Mouse (Mus musculus): ENCODE data around the gene Atm. TPM values are rescaled to one million over a fixed set of nuclear protein-coding genes. Genes with fewer than 3 reads are reported as not detected.

The Atm gene
- polyA plus RNA-seq (2015; fragmentation: Nextera tagmentation; extraction: Ambion mirVana) = 11.7 and 12.9 TPM in 2 replicates

DNA sequence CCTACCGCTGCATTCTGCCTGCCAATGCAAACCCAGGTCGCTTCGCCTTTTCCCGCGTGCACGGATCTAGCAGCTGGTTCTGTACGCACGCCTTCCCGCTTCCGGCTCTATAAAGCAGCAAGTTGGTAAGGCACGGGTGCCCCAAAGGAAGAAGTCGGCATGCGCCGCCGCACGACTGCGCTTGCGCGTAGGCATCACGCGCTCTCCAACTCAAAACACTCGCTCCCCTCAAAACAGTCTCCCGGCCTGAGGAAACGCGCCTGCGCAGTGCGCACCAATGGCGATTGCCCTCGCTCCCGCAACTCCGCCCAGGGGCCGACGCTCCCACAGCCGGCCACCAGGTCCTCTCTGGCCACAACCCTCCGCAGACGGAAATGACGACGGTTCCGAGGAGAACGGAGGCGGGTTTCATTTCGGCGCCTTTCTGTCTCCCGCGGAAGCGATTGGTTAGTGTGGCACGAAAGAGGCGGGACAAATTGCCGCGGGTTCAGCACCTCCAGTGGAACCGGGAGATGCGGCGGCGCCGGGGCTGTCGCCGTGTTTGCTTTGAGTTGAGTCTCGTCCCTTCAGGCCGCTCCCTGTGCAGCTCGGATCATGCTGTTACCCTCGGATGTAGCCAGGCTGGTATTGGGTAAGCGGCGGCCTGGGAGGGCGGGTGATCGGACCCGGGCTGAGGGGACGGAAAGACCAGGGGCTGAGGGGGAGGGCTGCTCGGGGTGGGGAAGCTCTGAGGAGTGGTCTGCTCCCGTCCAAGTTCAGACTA is at the start of gene Atm, which contains the start of gene Npat:
Atm (minus strand) TSS at position 183 of the 763 bp plus-strand sequence.
Npat (plus strand) TSS at position 490 of the 763 bp plus-strand sequence.
- peak; percentile 99 for ATAC-seq (ENCODE audit: borderline replicate concordance, extremely low read depth, low FRiP score, low TSS enrichment)
- H3K27ac ChIP-seq = peak within 1 kb of the TSS; percentile 96

DNA sequence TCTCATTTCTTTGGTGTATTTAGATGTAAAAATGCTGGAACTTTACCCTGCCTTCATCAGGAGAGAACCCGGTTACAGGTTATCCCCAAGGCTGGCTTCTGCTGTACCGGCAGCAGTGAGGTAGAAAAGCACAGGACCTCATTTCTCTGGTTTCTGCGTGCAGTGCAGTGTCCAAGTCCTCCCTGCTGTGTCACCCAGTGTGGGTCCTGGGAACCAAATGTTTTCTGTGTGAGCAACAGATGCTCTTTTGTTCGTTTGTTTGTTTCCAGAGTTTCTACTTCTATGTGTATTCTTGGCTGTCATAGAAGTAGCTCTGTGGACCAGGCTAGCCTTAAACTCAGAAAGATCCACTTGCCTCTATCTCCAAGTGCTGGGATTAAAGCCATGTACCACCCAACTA is 45.3 kb upstream of the Atm start:
- no peak for ATAC-seq (ENCODE audit: borderline replicate concordance, extremely low read depth, low FRiP score, low TSS enrichment)
- Histone ChIP-seq H3K27me3 (no peaks in the 10 kb centered on the region), H3K9me3 (no peaks in the 10 kb centered on the region), H3K4me3 (no peak overlapping the region), H3K27ac (no peak overlapping the region), H3K4me1 (no peaks in the 10 kb centered on the region), H3K4me2 (no peak overlapping the region), H3K36me3 (peaks cover 53% of the 10 kb centered on the region), H3K9ac (no peak overlapping the region)
- WGBS = 87% methylated on average over 4 of the region's 4 CpGs

More for the DNA sequence above, at the start of gene Atm, which contains the start of gene Npat:
- H3K27me3 ChIP-seq = no peaks in the 10 kb centered on the region
- peaks cover 12% of the 10 kb centered on the region for H3K4me1 ChIP-seq
- under 1% methylated on average over 69 of the region's 69 CpGs for WGBS
- no peaks in the 10 kb centered on the region for H3K9me3 ChIP-seq
- peak within 1 kb of the TSS; percentile 79 for H3K4me2 ChIP-seq
- peak within 1 kb of the TSS; percentile 89 for H3K4me3 ChIP-seq
- peak within 1 kb of the TSS; percentile 89 for H3K9ac ChIP-seq
- peaks cover 10% of the 10 kb centered on the region; the same call in 1 of the 2 replicates for H3K36me3 ChIP-seq

DNA sequence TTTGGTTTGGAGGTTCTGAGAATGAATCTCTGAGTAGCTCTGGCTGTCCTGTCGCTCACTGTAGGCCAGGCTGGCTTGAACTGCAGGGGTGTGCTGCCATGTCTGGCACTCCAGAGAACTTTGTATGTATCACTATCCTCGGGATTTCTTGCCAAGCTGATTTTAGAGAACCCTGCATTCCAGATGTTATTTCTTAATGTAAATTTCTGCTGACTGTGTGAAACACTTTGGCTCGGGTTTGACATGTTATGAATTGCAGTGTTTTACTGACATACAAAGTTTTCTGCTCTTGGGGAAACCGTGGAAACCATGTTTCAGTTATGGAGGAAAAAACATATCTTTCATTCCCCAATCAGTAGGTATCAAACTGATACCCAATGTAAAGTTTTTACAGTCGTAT is 39.2 kb upstream of the Atm start:
- ATAC-seq (ENCODE audit: borderline replicate concordance, extremely low read depth, low FRiP score, low TSS enrichment) = no peak
- 66% methylated on average over 5 of the region's 5 CpGs for WGBS

DNA sequence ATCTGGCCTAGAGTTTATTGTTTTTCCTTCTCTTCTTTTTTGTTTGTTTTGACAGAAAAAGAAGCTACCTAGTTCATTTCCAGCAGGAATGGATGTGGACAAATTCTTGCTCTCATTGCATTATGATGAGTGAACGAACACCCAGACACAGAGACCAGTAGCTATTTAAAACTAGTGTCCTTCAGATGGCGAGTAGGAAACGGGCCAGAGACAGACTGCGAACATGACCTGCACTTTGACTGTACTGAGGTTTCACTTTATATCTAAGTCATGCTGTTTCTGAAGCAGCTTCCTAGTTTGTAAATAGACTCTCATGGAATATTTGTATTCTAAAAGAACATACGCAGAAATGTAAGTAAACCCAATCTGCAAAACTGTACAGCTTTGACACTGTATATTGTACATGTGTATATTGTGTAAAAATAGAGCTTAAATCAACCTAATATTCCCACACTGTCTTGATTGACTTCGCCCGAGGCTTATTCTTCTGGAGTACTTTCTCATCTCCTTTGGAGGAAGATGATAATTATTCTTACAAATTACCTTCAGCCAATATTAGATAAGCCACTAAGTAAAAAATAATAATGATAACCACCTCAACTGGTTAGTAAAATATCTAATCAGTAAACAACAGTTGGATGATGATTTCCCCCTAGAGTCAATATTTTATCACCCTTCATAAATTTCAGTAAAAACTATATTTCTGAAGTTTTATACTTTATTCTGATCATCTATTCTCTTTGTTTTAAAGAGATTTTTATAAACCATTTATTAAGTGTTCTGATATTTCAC is 36.2 kb upstream of the Atm start:
- Histone ChIP-seq H3K9me3 (no peaks in the 10 kb centered on the region), H3K9ac (no peak overlapping the region), H3K4me1 (no peaks in the 10 kb centered on the region), H3K4me2 (no peak overlapping the region), H3K27ac (no peak overlapping the region), H3K27me3 (no peaks in the 10 kb centered on the region), H3K36me3 (peaks cover 51% of the 10 kb centered on the region), H3K4me3 (no peak overlapping the region)
- 89% methylated on average over 7 of the region's 7 CpGs for WGBS
- no peak for ATAC-seq (ENCODE audit: borderline replicate concordance, extremely low read depth, low FRiP score, low TSS enrichment)

More for the DNA sequence above, 39.2 kb upstream of the Atm start:
- H3K4me1 ChIP-seq = no peaks in the 10 kb centered on the region
- no peaks in the 10 kb centered on the region for H3K9me3 ChIP-seq
- H3K36me3 ChIP-seq = peaks cover 39% of the 10 kb centered on the region
- no peak overlapping the region for H3K4me3 ChIP-seq
- H3K27me3 ChIP-seq = no peaks in the 10 kb centered on the region
- H3K27ac ChIP-seq = no peak overlapping the region
- H3K9ac ChIP-seq = no peak overlapping the region
- no peak overlapping the region for H3K4me2 ChIP-seq

DNA sequence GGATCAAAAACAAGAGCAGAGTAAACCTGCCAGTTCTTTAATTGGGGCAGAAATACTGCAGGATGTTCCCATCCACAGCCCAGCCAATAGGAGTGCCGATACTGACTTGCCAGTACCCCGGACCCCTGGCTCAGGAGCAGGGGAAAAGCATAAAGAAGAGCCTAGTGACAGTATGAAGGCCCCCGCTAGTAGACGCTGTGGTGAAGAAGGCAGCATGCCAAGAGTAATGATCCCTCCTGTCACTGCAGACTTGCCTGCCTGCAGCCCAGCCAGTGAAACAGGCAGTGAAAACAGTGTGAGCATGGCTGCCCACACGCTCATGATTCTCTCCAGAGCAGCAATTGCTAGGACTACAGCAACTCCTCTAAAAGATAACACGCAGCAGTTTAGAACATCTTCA is 34.1 kb upstream of the Atm start:
- H3K36me3 ChIP-seq = peaks cover 65% of the 10 kb centered on the region
- H3K9ac ChIP-seq = no peak overlapping the region
- H3K27ac ChIP-seq = no peak overlapping the region
- H3K9me3 ChIP-seq = no peaks in the 10 kb centered on the region
- 86% methylated on average over 6 of the region's 6 CpGs for WGBS
- no peaks in the 10 kb centered on the region for H3K27me3 ChIP-seq
- no peak overlapping the region for H3K4me2 ChIP-seq
- no peak for ATAC-seq (ENCODE audit: borderline replicate concordance, extremely low read depth, low FRiP score, low TSS enrichment)
- H3K4me3 ChIP-seq = no peak overlapping the region
- no peaks in the 10 kb centered on the region for H3K4me1 ChIP-seq

DNA sequence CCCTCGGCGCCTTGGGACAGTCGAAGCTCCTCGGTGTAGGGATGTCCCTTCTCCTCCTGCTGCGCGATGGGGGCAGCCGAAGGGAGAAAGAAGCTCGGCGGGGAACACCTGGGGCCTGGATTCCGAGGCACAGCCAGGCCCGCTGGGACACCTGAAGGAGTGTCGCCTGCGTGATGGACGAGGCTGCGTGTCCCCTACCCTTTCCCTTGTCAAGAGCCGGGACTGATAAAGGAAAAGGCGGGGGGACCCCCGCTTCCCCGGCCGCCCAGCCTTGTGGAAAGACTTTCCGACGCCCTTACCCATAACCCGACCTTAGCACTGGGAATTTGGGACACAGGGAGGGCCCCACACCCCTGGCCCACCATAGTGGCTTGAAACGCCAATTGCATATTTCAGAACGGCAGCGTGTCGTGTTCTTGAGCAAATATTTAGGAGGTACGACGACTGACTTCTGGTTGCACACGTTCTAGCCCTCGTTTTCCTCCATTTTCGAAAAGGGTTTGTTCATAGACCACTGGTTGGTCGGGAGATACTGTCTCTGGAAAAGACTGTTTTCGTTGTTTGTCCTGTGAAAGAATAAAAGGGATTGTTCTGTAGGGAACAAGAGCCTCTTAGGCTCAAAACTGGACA is 911 bp upstream of the Atm start:
- Histone ChIP-seq H3K27me3 (no peaks in the 10 kb centered on the region), H3K9me3 (no peaks in the 10 kb centered on the region), H3K4me3 (peak overlapping the region; percentile 89), H3K4me2 (peak overlapping the region; percentile 68), H3K9ac (peak overlapping the region; percentile 89), H3K27ac (peak overlapping the region; percentile 96), H3K36me3 (peaks cover 6% of the 10 kb centered on the region; the same call in 1 of the 2 replicates), H3K4me1 (peaks cover 12% of the 10 kb centered on the region)
- no peak for ATAC-seq (ENCODE audit: borderline replicate concordance, extremely low read depth, low FRiP score, low TSS enrichment)
- WGBS = under 1% methylated on average over 31 of the region's 34 CpGs

DNA sequence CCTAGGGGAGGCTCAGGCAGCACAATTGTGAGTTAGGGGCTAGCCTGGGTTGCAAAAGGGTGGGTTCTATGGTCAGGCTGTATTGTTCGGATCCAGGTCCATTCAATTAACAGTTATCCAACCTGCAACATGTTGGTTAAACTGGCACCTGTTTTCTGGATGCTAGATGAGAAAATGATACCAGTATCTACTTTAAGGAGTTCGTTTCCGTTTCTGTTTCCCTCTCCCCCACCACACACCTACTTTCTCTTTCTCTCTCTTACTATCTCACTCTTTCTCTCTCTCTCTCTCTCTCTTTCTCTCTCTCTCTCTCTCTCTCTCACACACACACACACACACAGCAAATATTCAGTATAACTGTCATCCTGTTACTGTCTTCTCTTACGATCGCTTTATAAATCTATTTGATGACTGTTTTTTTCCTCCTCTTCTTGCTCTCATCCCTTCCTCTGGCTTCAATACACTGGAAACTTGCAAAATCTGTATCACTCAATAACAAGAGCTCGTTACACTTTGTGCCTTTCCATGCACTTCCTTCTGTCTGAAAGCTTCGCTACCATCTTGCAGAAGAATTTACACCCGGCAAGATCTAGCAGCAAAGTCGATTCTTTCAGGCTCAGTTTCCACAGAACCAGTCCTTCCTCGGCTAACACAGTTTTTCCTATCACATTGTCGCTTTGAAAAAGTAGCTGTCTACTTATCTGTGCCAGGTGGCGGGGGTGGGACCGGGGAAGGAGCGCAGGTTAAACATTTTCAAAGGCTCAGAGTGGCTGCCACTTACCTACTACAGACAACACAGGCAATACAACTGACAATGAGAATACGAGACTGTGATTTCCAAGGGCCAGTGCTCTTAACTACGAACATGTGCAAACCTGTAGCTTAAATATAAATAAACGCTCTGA is 872 bp downstream of the Atm start:
- Histone ChIP-seq H3K27ac (peak overlapping the region; percentile 87), H3K4me3 (peak overlapping the region; percentile 89), H3K36me3 (peaks cover 14% of the 10 kb centered on the region; the same call in 1 of the 2 replicates), H3K9me3 (no peaks in the 10 kb centered on the region), H3K4me1 (peaks cover 12% of the 10 kb centered on the region), H3K9ac (peak overlapping the region; percentile 57), H3K4me2 (peak overlapping the region; percentile 79), H3K27me3 (no peaks in the 10 kb centered on the region)
- ATAC-seq (ENCODE audit: borderline replicate concordance, extremely low read depth, low FRiP score, low TSS enrichment) = no peak
- 13% methylated on average over 17 of the region's 17 CpGs for WGBS

DNA sequence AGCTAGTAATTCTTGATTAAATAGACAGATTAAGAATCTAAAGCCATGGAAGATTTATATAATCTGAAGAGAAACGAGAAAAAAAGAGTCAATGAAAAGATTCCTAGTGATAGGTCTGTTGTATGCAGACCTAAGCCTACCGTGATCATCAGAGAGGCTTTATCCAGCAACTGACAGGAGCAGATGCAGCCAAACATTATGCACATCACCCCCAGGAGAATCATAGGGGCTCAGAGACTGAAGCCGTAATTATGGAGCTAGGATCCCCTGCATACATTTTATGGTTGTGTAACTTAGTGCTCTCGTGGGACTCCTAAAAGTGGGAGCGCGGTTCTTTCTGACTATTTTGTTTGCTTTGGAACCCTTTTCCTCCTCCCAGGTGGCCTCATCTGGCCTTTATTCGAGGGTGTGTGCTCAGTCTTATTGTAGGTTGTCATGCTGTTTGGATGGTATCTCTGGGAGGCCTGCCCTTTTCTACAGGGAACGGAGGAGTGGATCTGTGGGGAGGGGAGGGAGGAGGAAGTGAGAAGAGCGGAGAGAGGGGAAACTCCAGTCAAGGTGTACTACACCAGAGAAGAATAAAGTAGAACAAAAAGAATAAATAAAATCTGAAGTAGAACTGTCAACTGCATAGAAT is 19.0 kb downstream of the Atm start:
- H3K27me3 ChIP-seq = no peaks in the 10 kb centered on the region
- ATAC-seq (ENCODE audit: borderline replicate concordance, extremely low read depth, low FRiP score, low TSS enrichment) = no peak
- H3K27ac ChIP-seq = no peak overlapping the region
- no peak overlapping the region for H3K4me2 ChIP-seq
- whole genome bisulfite sequencing = 71% methylated on average over 9 of the region's 9 CpGs
- H3K9ac ChIP-seq = no peak overlapping the region
- H3K4me3 ChIP-seq = no peak overlapping the region
- peaks cover 14% of the 10 kb centered on the region; the same call in 1 of the 2 replicates for H3K36me3 ChIP-seq
- no peaks in the 10 kb centered on the region for H3K9me3 ChIP-seq
- H3K4me1 ChIP-seq = no peaks in the 10 kb centered on the region

DNA sequence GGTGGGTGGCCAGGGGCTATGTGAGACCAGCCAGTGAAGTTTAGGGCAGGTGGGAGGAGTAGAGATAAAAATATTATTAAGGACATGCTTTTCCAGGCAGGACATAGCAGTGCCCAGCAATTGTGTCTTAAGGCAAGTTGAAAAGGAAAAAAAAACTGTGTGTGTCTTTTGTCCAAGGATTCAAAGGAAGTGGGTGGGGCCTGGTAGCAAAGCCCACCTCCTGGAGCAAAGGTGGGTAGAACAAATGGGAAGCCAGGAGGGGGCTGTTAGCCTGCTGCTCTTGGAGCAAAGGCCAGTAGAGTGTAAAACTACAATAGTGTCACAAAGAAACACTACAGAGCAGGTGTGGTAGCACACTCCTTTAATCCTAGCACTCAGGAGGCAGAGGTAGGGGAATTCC is 22.4 kb downstream of the Atm start:
- Histone ChIP-seq H3K4me1 (no peaks in the 10 kb centered on the region), H3K9me3 (no peaks in the 10 kb centered on the region), H3K27me3 (no peaks in the 10 kb centered on the region), H3K36me3 (peaks cover 20% of the 10 kb centered on the region), H3K4me3 (no peak overlapping the region), H3K9ac (no peak overlapping the region), H3K4me2 (no peak overlapping the region), H3K27ac (no peak overlapping the region)
- no peak for ATAC-seq (ENCODE audit: borderline replicate concordance, extremely low read depth, low FRiP score, low TSS enrichment)

DNA sequence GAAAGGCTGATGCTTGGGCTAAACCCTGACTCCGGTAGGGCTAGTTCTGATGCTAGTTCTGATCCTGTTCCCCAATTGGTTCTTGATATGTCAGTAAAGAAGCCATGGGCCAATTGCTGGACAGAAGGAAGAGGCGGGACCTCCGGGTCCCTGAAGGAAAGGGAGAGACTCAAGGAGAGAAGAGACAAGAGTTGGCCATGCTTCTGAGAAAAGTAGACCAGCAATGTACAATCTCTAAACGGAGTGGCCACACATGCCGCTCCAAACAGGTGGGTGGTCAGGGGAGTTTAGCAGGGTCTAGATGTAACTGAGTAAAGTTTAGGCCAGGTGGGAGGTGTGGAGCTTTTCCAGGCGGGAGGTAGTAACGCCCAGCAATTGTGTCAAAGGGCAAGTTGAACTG is 28.5 kb downstream of the Atm start:
- Histone ChIP-seq H3K4me3 (no peak overlapping the region), H3K4me1 (no peaks in the 10 kb centered on the region), H3K9me3 (no peaks in the 10 kb centered on the region), H3K4me2 (no peak overlapping the region), H3K36me3 (peaks cover 11% of the 10 kb centered on the region), H3K27ac (no peak overlapping the region), H3K27me3 (no peaks in the 10 kb centered on the region), H3K9ac (no peak overlapping the region)
- no peak for ATAC-seq (ENCODE audit: borderline replicate concordance, extremely low read depth, low FRiP score, low TSS enrichment)
- 84% methylated on average over 7 of the region's 7 CpGs for WGBS

DNA sequence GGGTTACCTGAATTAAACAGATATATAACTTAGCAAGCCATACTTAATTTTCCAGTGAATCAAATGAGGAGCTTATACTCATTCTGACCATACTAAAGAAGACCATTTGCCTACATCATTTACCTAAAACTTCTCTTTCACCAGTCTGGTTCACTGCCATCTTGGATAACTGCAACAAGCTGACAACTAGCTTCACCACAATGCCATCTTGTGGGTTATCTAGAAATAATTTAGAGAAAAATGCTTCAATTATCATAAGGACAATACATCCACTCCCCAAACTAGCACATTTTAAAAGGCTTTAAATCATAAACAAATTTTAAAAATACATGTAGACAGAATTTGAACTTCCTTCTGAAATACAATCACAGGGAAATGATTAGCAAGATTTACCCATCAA is 50.7 kb downstream of the Atm start:
- Histone ChIP-seq H3K4me2 (no peak overlapping the region), H3K4me3 (no peak overlapping the region), H3K27me3 (no peaks in the 10 kb centered on the region), H3K27ac (no peak overlapping the region), H3K4me1 (no peaks in the 10 kb centered on the region), H3K9me3 (no peaks in the 10 kb centered on the region), H3K9ac (no peak overlapping the region), H3K36me3 (peaks cover 18% of the 10 kb centered on the region)
- ATAC-seq (ENCODE audit: borderline replicate concordance, extremely low read depth, low FRiP score, low TSS enrichment) = no peak
